Mouse (Mus musculus): ENCODE data around the gene Krtap5-2.
"Not testable (repeated sequence)": the region's sequence is repeated elsewhere in the genome, so short reads cannot be mapped to it uniquely, and the experiment has no call there.

Gene Krtap5-2

DNA sequence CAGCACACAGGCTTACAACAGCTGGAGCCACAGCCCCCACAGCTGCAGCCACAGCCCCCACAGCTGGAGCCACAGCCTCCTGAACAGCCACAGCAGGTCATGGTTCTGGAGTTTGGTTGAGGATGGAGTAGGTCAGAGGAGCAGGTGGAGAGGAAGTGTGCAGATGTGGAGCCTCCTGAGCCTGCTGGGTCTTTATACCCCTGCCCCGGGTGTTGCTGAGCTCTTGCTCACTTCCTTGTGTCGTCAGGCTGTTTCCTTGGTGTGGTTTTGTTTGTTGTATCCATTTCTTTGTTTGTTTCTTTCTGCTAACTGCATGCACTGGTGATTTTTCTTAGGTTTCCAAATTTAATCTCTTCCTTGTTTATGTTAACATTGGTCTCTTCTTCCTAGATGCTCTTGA, 39.9 kb downstream of the Krtap5-2 start, which contains the start of gene Gm39115:
Gene Gm39115 (minus strand): TSS at position 101 of the 400 bp plus-strand sequence.
- not testable (repeated sequence) for DNase-seq

- DNase-seq: peak; percentile 14
Observed at GRCm38 (mm10) chr7:142134206-142134995, 41.4 kb downstream of the Krtap5-2 start.

GRCm38 (mm10) chr7:142128843-142129242, 47.0 kb downstream of the Krtap5-2 start:
- DNase-seq: no peak

Data from right cerebral cortex, postnatal 25 days (tissue).